Mouse (Mus musculus) T-helper 1 cell (primary cell): Measurements from ENCODE around the gene Tmem222.

ENCODE experiments used
- in situ Hi-C: fragments of 300-600 bp; cut with MboI, MseI; formaldehyde crosslinking; loops from one replicate; pipeline ENCODE4 v1.15.1; 2025; ENCODE audit warnings: high pct_unique_total_duplicates

The Tmem222 gene

DNA sequence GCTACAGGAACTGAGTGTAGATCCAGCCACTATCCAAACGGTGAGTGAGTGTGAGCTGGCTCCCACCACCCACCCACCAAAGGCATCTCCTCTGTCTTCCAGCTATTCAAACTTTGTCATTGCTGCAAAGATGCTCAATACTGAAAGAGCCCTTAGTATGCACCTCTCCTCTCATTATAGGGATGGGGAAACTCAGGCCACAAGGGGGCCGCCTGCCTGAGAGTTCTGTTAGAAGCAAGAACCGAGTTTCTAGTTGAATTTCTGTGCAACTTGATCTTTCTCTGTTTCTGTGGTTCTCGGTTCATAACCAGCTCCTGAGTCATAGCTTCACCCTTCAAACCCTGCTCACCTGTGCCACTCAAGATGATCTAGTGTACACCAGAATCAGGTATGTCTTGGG, 25.5 kb downstream of the Tmem222 start:
- in situ Hi-C loops, result no loop called here

DNA sequence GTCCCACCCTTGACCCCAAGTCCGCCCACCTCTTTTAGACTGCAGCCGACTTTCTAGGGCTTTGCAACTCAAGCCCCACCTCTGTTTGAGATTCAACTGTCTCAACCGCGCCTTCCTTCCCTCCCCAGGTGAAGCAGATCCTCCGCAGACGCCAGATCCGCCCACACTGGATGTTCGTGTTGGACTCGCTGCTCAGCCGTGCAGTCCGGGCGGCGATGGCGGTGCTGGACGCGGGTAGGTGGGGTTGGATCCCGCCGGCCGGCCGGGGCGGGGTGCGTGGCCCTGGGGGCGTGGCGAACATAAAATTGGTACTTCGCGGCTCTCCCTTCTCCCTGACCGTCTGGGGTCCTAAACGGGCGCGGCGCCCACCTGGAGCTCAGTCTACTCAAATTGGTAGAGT, 26.4 kb downstream of the Tmem222 start:
- in situ Hi-C loops, result no loop called here

GRCm38 (mm10) chr4:133250609-133251008, 27.0 kb downstream of the Tmem222 start:
- in situ Hi-C loops, result no loop called here

DNA sequence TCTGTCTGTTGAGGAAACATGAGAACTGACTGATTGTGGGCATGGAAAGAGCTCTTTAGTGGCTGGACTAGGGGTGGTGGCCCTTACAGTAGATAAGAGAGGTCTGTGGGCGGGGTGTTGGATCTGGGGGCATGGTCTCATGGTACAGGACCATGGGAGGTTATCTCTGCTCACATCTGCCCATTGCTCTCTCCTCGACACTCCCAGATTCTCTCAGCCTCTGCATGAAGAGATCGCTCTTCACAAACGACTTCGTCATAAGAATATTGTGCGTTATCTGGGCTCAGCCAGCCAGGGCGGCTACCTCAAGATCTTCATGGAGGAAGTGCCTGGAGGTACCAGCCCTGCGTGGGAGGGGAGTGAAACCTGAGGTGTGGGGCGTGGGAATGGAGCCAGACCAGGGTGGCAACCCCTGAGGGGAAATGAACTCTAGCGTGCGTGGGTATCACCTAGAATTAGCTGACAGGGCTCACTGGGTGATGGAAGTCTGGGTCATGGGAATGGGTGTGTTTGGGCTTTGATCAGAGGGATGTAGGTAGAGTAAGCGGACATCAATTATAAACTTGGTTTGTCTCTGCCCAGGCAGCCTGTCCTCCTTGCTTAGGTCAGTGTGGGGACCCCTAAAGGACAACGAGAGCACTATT, 29.7 kb downstream of the Tmem222 start:
- in situ Hi-C loops, result no loop called here

DNA sequence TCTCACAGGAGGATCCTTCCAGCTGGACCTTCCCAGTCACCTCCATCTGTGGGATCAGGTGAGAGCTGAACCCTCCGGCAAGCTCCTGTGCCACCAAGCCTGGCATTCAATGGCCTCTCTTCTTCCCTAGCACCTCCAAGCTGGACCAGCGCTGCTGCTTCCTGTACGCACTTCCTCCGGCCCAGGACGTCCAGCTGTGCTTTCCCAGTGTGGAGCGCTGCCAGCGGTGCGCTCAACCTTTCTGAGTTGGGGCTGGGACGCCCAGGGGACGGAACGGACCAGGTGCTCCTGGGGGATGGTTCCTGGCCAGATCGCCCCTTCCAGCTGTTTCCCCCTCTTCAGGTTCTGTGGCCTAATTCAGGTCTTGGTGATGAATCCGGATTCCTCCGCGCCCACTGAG, 30.5 kb downstream of the Tmem222 start:
- in situ Hi-C loops, result no loop called here

DNA sequence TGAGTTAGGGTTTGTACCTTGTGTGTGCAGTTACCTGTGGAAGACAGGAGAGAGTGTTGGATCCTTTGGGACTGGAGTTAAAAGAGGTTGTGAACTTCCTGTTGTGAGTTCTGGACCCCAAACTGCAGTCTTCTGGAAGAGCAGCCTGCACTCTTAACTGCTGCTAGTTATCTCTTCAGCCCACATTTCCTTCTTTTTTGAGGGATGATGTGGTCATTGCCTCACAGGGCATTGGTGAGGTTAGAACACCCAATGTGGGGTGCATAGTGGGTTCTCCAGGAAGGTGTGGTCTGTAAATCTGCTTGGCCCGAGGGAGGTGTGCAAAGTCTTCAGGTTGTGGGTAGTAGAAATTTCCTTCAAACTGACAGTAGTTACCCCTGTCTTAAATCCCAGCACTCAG, 33.3 kb downstream of the Tmem222 start:
- in situ Hi-C loops, result no loop called here

GRCm38 (mm10) chr4:133243538-133243937, 34.1 kb downstream of the Tmem222 start:
- in situ Hi-C loops, result no loop called here

DNA sequence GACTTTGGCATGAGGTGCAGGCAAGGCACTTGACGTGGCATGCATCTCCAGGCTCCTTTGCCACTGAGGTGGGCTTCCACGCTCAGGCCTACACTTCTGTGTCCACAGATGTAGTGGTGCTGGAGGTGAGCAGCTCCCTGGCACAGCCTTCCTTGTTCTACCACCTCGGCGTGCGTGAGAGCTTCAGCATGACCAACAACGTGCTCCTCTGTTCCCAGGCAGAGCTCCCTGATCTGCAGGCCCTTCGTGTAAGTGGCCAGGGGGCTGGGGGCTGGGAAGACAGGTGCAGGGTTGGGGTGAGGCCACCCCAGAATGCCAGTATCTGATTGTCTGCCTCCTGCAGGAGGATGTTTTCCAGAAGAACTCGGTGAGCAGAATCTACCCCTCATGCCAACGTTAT, 34.9 kb downstream of the Tmem222 start:
- in situ Hi-C loops, result no loop called here

GRCm38 (mm10) chr4:133241910-133242309, 35.7 kb downstream of the Tmem222 start:
- in situ Hi-C loops, result no loop called here

DNA sequence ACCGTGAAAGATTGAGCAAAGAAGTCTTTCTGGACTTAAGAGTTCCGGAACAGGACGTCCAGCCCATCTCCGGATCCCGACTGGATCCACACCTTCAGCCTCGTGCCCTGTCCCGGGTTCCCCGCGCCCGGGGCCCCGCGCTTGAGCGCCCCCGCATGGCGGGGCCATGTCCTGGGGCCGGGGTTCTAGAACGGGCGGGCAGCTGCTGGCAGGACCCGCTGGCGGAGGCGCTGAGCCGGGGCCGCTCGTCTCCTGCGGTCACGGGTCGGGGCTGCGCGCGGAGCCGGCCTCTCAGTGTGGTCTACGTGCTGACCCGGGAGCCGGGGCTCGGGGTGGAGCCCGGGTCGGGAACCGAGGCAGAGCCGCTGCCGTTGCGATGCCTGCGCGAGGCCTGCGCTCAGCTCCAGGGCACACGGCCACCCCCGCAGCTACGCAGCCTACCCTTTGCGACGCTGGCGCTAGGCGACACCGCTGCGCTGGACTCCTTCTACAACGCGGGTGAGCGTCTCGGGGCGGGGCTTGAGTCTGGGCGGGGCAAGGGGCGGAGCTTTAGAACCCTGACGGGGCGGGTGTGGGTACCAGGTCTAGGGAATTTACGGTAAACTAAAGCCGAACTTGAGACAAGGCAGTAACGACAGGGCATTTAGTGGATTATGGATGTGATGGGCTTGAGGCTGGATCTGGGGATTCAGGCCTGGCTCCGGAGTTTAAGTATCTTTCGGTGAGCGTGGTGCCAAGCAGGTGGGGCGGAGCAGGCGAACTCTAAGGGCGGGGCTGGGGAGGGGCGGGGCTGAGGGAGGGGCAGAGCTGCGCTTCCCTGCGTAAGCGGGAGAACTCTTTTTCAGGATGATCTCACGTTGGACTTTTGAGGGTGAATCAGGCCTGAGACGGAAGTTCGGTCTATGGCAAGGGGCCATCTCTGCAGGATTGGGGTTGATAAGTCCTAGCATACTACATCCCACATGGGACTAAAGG, 36.4 kb downstream of the Tmem222 start:
- in situ Hi-C loops, result no loop called here

GRCm38 (mm10) chr4:133240490-133240921, 37.1 kb downstream of the Tmem222 start, which contains the start of gene Map3k6:
TSS of gene Map3k6 (plus strand) at chr4:133240818.
- in situ Hi-C loops, result no loop called here

- in situ Hi-C loops, result no loop called here
Observed at GRCm38 (mm10) chr4:133237911-133238310, 39.7 kb downstream of the Tmem222 start.

DNA sequence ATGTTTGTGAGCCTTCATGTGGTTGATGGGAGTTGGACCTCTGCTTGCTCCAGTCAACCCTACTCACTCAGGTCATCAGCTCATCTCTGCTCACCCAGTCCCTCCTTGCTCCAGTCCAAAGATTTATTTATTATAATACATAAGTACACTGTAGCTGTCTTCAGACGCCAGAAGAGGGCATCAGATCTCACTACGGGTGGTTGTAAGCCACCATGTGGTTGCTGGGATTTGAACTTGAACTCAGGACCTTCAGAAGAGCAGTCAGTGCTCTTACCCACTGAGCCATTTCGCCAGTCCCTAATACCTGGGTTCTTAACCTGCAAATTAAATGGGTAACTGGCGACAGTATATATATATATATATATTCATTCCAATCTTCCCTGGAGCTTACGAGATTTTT, 42.2 kb downstream of the Tmem222 start:
- in situ Hi-C loops, result no loop called here

DNA sequence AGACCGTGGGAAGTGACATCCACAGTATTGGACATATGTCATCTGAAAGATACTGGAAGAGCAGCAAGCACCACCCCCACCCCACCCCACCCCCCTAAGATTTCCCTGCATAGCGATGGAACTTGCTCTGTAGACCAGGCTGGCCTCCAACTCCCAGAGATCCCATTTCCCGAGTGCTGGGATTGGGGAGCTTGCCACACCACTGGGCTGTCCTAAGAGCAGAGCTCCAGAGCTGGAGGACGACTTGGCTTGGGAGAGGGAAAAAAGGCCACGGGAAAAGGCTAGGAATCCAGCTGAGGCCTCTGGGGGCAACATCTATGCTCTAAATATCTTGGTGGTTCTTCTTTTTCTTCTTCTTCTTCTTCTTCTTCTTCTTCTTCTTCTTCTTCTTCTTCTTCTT, 42.8 kb downstream of the Tmem222 start:
- in situ Hi-C loops, result no loop called here

- in situ Hi-C loops, result no loop called here
Observed at GRCm38 (mm10) chr4:133233285-133233976, 44.2 kb downstream of the Tmem222 start.

GRCm38 (mm10) chr4:133229582-133229981, 48.0 kb downstream of the Tmem222 start:
- in situ Hi-C loops, result no loop called here

DNA sequence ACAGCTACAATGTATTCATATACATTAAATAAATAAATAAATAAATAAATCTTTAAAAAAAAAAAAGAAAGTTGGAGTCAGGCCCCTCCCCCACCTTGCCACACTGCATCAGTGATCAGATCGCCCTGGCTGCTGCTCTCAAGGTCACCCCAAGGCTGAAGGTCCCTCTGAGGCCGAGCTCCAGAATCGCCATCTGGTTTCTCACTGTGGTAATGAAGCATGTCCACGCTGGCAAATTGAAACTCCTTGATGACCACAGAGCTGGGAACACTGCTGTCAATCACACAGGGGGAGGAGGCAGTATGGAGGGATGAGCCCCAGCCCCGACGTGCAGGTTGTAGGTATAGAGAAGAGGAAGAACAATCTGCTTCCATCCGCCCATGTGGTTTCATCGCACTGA, 50.0 kb downstream of the Tmem222 start:
- in situ Hi-C loops, result no loop called here

- in situ Hi-C loops, result no loop called here
Observed at GRCm38 (mm10) chr4:133226073-133226472, 51.5 kb downstream of the Tmem222 start.

- in situ Hi-C loops, result no loop called here
Observed at GRCm38 (mm10) chr4:133223875-133224274, 53.7 kb downstream of the Tmem222 start.

DNA sequence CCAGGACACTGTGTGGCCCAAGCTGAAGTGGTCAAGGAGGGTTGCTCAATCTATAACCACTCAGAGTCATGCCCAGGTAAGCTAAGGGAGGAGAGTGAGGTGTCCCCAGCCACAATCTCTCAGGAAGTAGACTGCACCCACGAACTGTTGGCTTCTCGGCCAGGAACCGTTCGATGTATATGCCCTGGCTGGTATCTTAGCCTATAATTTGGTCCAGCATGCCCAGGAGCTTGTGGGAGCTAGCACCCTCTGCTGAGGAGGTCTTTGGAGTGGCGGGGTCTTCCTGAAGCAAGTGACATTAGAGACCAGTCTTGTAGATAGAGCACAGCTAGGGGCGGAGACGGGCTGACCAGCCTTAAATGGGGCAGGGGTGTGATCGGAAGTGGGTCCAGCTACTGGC, 55.9 kb downstream of the Tmem222 start:
- in situ Hi-C loops, result no loop called here

- in situ Hi-C loops, result no loop called here
Observed at GRCm38 (mm10) chr4:133220656-133221055, 56.9 kb downstream of the Tmem222 start.

DNA sequence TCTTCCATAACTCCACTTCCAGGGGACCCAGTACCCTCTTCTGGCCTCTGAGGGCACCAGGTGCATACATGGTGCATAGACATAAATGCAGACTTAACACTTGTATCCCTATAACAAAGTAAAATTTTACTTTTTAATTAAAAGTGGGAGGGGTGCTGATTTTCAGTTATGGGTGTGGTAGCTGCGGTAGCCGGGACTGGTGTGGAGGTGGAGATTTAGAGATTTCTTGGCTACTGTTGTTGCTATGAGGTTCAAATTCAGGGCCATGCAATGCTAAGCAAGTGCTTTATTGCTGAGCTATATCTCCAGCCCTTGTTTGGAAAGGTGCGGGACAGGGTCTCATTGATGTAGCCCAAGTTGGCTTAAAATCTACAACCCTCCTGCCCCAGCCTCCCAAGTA, 58.8 kb downstream of the Tmem222 start:
- in situ Hi-C loops, result no loop called here
